Mouse (Mus musculus): ENCODE measurements at regions not wholly inside any gene's neighbourhood (a gene's known extent, or its start where the extent isn't known, plus 50 kb on each side); places are given as distances from the start of the nearest gene placed in this dataset.

- TF ChIP-seq POLR2A (IDR thresholded peaks at IDR 0.05; ENCODE audit: low read depth, low read length), result no peak
- no peak for TF ChIP-seq CTCF (conservative IDR thresholded peaks at IDR 0.05; ENCODE audit: insufficient read depth, insufficient read length, low read depth, low read length)
Measured at GRCm38 (mm10) chr9:31706688-31707087, 206.6 kb downstream of the Barx2 start.
